Mouse (Mus musculus) erythroblast, embryonic 14.5 days (primary cell): ENCODE results near the gene Sod3.

Experiments used
- GATA1 ChIP-seq: IDR thresholded peaks from 2 replicates; pipeline ENCODE4 v1.6.1; 2012; ENCODE audit warnings: low read length, inconsistent platforms, mixed read lengths
- TAL1 ChIP-seq: IDR thresholded peaks from 3 replicates; pipeline ENCODE4 v1.6.1; 2012; ENCODE audit warnings: low read length, inconsistent platforms, mixed read lengths

GRCm38 (mm10) chr5:52408668-52409315, 45.2 kb downstream of the Sod3 start:
- TF ChIP-seq TAL1 (no peak), GATA1 (no peak)
